Mouse (Mus musculus) telencephalon, adult 2 months (tissue): ENCODE results near the gene Tnfsf8.
A peak's percentile ranks its signal among the peaks of the same experiment; 100 is the strongest.

Experiments used
- DNase-seq: peaks from one replicate; pipeline ENCODE4 v3.0.0-alpha.2; 2011; ENCODE audit warnings: low read depth, low spot score

The Tnfsf8 gene

DNA sequence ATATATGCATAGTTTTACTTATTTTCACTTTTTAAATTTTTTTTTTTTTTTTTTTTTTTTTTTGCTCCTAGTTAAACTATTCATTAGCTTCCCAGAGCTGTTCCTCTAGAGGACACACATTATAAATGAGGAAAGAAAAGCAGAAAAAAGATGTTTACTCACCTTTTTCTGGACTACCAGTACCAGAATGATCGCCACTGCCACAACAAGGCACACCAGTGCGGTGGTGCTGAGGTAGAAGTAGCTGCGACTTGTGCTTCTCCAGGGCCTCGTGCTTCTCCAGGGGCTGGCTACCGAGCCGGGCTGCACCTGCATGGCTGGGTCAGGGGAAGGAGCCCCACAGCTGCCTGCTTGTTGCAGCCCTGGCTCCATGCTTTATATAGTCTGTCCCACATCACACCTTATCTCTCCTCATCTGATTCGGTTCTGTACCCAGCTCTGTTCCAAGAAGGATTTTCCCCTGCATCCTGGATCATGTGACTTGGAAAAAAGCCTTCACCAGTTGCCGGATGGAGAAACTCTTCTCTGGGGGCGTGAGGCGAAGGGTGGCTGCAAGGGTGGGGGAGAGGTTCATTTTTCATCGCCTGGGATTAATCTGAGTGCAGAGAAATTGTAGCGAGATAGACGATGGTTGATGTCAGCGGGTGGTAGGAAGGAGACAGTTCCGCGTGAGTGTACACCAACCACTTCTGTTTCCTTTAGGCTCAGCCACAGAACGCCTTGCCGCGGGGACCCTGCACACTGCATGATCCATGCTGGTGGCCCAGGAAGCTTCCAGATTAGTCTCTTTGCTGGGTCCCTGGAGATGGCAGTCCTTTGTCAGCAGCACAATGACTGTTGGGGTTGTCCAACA is at the start of gene Tnfsf8:
Gene Tnfsf8 (minus strand): TSS at position 660 of the 853 bp plus-strand sequence.
- DNase-seq, result no peak

DNA sequence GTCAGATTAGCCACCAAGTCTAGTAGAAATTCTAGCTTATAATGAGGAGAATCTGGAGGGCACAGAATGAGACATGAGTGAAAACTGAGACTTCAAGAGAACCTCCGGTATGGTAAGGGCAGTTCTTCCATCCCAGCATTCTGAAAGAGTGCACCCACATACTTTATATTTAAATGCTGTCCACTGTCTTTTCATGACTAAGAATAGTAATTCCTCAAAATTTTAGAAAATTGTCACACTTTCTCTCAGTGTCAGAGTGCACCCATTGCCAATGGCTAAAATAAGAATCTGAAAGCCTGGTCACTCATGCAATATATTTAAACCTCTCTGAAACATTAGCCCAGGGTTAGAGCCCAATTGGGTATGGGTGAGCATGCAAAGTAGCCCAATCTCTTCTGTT is 47.4 kb upstream of the Tnfsf8 start:
- DNase-seq, result no peak

DNA sequence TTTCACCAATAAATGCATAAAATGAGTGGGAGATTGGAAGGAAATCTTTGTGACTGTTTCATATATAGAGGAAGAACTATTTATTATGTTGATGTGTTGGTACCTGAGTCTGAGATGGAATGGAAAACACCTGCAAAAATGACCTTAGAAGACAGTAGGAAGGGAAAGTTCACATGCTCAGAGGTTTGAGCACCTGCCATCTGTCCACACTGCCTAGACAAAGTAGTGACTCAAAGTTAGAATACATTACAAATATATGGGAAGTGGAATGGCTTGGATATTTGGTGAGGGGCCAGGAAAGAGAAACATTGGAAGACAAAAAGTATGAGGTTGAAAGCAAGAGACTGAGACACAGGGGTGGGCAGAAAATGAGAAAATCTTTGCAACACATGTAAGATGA is 46.3 kb upstream of the Tnfsf8 start:
- no peak for DNase-seq

DNA sequence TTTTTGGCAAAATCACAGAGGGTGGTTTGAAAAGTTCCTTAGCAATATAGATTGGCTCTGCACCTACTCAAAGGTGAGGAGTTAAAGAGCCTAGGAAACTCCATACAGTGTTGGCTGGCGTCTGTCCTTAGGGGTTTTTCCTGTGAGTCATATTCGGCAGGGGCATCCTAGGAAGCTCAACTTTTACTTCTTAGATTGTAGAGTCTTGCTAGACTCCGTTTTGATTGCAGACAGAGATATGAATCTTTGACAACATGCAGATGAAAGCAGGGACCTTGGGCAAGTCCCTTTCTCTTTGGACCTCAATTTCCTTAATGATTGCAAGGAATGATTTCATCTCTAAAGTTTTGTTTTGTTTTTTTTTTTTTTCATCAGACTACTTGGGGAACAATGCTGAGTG is 44.9 kb upstream of the Tnfsf8 start:
- DNase-seq, result no peak

DNA sequence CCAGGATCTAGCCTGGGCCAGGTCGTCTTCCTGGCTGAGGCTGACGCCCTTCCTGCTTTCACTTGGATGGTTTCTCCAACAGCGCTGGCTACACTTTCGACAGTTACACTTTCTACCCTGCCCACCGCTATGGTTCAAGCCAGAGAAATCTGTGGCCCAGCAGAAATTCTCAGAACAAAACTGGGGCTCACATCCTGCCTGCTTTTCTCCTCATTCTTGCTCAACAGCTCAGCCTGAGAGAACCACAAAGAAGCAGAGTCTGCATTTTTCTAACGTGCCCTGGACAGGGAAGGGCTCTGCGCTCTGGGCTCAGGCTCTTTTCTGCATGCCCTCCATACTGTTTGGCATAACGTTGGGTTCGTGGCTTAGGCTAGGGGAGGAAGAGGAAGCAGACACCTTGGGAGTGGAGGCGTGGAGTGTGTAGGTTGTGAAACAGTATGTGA is 38.0 kb upstream of the Tnfsf8 start:
- no peak for DNase-seq

DNA sequence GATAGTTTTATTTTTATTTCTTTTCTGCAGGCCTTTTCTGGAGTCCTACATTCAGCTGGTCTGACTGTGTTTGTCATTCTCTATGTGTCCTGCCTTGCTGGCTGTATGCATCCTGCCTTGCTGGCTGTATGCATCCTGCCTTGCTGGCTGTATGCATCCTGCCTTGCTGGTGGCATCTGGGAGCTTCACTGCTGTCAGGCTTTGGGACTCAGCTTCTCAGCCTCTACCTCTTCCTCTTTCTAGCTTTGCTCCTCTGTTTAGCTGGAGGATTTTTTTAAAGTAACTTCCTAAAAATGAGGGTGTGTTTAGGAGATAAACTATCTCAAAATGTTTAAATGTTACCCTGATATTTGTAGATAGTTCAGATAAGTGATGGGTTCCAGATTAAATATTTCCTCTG is 36.0 kb upstream of the Tnfsf8 start:
- no peak for DNase-seq

DNA sequence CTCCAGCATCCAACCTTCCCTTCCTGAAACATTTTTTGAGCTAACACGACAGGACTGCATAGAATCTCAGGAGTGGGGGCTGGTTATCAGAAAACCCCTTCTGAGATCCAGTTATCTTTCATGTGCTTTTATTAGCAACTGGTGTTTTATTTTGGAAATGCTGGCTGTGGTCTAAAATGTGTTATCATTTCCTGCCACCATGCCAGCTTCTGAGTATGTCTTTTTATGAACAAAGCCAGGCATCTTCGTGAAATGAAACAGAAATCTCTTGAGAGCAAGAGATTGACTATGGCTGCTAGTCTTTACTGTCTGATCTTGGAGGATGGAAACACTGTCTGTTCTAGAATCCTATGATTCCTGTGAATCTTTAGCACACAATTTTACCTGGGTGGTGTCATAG is 25.0 kb upstream of the Tnfsf8 start:
- no peak for DNase-seq

DNA sequence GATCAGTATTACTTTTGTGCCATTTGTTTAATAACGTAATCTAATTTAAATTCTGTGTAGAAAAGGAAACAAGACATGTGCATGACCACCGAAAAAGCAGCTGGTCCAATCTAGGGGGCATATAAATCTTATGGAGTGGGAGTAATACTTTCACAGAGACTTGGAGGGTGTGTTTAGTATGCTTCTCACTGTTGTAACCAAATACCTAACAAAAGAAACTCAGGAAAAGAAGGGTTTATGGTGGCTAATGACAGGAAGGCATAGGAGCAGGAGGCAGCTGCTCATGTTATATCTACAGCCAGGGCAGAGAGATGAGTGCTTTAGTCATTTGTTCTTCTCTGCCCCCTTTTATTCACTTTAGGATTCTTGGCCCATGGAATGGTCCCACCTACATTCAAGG is 15.6 kb upstream of the Tnfsf8 start:
- DNase-seq, result no peak

DNA sequence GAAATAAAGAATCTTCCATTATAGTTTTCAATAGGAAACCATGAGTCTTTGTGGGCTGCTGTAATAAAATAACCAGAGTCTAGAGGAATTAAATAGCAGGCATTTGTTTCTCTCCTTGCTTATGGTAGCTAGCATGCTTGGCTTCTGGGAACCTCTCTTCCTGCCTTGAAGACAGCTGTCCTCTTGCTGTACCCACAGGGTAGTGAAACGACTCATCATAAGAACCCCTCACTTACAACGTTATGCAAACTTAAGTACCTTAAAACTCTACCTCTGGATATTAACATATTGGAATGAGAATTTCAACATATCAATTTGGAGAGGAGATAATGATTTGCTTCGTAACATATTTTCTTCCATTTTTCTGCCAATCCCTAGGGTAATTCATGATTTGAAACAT is 14.3 kb upstream of the Tnfsf8 start:
- DNase-seq, result no peak

DNA sequence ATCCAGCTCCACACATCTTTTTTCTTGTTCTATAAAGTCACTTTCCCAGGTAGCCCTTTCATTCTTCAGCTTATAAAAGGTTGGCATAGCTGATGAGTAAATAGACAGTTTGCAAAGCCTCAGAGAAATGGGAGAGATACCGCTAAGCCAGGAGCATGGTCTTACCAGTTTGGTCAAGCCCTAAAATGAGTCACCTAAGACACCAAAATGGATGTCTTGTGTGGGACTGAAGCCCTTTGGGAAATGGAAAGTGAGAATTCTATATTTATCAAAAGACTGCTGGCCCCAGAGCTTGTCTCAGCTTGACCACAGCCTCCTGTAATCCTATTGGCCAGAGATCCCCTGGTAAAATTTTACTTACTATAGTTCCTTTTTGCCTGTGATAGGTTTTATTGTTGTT is 9.5 kb upstream of the Tnfsf8 start:
- no peak for DNase-seq

DNA sequence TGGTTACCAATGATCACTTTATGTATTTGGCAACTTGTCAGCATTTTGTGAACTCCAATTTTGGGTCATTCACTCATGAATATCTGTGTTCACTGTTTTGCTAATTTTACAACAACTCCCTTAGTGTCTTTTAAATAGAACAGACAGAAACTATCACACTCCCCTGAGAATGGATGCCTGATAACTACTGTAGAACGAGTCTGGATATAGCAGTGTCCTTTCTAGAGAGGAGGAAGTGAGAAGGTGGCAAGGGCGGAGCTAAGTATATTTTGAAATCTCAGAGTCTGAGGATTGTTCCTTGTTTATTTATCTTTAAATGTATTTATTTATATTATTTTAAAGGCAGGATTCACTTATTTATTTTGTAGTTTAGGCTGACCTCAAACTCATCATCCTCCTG is 7.6 kb upstream of the Tnfsf8 start:
- DNase-seq, result no peak

DNA sequence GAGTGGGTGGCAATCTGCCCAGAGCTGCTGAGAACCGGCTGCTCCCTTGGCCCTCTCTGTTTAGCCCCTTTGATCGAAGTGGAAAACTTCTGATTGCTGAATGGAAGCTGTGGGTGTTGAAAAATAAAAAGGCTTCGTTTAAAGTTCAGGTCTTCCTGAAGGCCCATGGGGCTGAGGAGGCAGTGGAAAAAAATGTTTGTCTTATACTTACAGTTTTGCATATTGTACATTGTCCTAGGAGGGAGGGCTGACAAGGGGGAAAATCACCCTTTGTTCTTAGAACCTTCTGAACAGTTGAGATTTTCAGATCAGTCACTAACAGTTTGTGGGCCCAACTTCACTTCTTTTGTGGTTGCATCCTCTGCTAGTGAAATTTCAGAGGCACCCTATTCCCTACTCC is 1.8 kb upstream of the Tnfsf8 start:
- no peak for DNase-seq

DNA sequence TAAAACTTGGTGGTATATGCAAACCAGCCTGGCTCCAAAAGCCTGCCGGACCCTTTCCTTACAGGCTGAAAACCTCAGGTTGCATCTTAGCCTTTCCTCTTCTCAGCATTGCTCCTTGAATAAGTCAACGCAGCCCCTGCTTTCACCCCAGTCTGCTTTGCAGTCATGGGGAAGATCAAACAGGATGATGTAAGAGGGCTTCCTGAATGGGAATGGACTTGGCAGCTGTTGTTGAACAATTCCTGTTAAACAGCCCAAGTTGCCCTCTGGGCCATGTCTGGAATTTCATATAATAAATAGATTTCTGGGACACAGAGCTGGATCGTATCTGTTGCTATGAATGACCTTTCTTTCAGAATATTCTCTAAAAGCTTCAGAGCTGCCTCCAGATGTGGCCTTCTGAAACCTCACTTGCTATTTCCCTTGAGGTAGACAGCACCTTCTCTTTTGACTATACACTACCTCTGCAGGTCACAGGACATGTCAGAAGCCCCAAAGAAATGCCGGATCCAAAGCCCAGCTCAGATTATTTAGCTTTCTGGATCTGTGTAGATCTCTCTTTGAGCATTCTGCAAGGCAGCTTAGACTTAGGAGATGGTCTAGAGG is 1.0 kb upstream of the Tnfsf8 start:
- no peak for DNase-seq

DNA sequence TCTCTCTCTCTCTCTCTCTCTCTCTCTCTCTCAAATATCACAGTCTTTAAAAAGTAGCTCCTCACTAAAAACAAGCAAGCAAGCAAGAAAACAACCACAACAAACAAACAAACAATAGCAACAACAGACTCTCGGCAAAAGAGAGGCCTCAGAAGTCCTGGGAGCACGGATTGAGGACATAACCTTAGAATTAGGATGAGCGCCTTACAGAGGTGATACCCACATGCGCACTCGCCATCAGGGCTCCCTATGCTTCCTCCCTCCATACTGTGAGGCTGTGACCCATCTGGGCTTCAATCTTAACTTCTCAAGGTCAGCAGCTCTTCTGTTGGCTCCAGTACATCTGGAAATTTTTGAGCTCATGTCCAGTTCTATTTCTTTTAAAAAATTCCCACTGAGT is 911 bp downstream of the Tnfsf8 start:
- DNase-seq, result no peak

DNA sequence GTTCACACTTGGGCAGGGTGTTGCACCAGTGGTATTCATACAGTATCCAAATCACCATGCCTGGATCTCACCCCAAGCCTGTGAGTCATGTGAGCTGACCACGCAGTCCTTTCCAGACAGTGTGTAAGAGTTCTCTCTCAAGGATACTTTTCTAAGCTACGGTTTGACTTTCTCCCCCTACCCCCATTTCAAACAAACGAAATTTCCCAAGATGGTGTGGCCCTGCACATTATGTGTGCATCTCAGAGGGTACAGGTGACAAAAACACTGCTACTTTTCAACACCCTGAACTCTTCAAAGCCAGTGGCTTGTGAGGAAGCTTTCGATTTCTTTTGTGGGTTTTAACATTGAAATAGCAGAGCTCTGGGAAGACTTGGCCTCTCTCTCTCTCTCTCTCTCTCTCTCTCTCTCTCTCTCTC is 1.4 kb downstream of the Tnfsf8 start:
- no peak for DNase-seq

DNA sequence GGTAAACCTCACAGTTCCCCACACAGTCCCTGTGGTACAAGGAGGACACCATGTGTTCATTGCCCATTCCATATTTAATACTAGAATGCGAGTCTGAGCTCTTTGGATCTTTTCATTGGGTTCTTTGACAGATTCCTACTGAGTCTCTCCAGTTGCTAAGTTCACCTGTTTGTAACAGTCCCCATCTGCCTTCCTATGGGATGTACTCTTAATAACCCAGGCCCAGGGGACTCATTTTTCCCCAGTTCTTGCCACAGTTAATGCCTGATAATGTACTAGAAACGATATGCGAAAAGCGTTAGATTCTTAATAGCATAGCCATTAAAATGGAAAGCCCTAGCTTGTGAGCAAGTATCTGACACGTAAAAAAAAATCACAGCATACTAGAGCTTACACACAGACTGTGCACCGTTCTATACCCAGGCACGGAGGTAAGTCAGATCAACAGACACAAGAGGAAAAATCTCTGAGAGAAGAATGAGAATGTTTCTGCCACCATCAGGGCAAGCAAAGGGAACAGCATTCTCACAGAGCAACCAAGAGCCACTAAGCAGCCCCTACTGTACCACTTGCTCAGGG is 2.4 kb downstream of the Tnfsf8 start:
- no peak for DNase-seq

DNA sequence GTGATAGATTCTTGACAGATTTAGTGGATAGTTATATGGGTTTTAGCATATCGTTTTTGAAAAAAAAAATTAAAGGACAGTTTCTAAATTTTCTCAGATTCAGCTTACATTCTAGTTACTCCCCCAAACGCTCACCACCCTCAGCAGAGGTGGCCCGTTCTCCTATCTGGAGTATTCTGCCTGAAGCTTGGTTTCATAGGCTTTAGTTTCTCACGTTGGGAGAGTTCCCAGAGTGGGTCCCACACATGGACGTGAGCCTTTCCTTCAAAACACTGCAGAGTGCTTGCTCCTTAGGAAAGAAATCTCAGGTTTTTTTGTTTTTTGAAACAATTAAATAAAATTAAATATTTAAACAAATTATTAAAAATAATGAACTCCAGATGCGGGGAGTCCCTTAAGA is 4.4 kb downstream of the Tnfsf8 start:
- DNase-seq, result no peak

DNA sequence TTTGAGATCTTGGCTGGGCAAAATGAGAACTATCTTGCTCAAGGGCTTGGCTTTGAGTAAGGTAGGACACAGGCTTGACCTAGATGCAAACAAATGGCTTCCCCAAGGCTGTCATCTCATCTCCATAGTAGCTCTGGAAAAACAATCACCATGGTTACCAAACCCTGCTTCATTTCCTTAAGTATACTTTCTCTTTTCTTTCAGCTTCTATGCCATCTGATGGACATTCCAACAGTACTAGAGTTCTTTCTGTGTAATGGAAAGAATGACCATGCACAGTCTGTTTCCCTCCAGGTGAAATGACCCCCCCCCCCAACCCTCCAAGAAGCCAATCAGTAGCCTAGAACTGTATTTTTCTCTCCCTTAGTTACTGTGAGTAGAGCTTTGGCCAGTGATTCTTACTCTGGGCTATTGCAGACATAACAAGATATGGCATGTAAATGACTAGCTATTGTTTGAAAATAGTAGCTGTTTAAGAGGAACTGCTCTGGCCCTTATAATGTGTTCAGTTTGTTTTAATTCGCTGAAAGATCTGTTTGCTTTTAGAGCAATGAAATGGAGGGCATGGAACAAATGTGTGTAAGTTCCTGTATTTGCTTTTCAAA is 7.3 kb downstream of the Tnfsf8 start:
- no peak for DNase-seq

DNA sequence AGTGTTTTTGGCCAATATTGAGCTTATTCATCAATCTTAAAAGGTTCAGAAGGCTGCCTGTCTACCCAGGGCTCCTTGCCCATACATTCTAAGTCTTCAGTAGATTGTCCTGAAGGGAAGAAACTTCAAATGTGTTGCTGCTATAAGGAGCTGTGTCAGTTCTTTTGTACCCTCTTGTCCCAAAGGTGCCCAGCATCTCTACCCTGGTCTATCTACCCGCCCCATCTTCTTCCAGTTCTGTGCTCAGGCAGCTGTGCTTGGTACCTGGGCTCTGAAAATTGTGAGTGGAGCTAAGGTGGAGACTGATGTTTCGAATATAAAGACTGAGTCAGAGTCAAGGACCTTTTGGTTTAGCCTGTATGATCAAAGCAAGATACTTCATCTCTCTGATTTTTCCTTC is 11.1 kb downstream of the Tnfsf8 start:
- no peak for DNase-seq

DNA sequence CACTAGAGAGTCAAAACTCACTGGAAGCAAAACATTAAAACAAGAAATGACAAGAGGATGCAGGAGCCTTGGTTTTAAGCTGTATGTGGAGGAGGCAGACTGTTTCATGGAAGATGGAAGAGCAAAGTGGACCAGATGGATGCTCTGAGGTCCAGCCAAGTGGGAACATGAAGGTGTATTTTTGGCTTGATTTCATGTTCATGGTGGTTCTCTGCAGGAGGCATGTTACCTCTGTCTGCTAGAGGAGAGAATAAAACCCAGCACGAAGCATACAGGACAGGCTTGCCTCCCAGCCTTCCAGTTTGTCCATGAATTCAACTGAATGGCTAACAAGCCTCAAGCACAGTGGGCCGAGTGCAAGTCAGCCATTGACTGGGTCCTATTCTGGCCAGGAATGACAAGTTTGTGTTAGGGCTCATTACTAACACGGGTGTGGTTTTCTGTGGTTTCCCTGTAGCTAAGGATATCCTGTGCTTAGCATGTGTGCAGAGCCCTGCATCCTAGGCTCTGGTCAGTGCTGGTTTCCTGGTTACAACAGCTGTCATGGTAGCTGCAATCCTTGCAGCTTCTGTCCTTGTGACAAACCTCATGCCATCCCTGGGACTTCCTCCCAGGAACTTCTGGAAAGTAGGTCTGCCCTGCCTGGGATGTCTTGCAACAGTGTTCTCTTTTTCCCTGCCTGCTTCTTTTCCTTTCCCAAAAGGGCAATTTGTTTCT is 14.1 kb downstream of the Tnfsf8 start:
- peak; percentile 11 for DNase-seq

DNA sequence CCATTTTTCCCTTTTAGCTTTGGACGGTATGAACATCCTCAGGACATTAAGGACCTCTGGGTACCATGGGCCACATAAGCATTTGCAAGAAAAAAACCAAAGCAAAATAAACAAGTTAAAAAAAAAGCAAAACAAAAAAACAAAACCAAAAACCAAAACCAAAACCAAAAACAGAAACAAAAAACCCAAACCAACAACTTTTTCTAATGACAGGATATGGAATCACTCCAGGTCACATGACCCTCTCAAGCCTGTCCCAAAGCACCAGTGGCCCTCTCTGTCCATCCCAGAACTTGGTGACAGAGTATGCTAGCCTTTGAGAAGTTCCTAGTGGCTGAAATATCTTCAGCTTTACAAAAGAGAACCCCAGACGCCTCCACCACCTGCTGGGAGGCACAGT is 15.4 kb downstream of the Tnfsf8 start:
- DNase-seq, result no peak

DNA sequence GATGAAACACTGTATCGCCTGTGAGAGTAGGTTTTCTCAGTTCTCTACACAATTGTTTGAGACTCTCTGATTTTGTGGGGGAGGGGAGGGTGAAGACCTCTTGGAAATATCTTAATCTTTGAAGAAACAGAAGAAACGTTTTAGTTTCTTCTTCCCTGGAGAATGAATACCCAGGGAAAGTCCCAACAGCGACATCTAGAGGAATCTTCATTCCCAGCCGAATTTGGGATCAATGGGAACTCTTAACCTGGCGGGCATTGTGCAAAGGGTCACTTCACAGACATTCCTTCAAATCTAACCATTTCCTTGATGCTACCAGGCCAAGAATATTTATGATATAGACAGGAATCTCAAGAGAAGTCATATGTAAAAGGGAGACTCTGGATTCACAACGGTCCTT is 17.2 kb downstream of the Tnfsf8 start:
- DNase-seq, result no peak
